ENCODE assay signal across 36 mouse cellular contexts in genomic region chr11:72256441-72256840, GRCm38 (mm10). TPM values are rescaled to one million over a fixed set of nuclear protein-coding genes. Genes with fewer than 3 reads are reported as not detected.
"Had no signal": no experiment of that assay in that cellular context is flagged by ENCODE, and none has a peak within 500 bp of the region (broad histone marks: within the 10 kb centered on the region; RNA-seq: fewer than 3 reads in every experiment).

No protein-coding gene starts in this region.

- H3K27ac ChIP-seq: heart, embryonic 10.5 days; heart, embryonic 13.5 days; heart, embryonic 15.5 days; hindbrain, embryonic 10.5 days; hindbrain, embryonic 12.5 days; hindbrain, embryonic 13.5 days; hindbrain, embryonic 14.5 days; hindbrain, embryonic 15.5 days; hindbrain, postnatal 0 days; intestine, embryonic 15.5 days; kidney, embryonic 15.5 days; kidney, postnatal 0 days; layer of hippocampus, adult 2 months had no signal

- H3K9me3 ChIP-seq: heart, embryonic 10.5 days; heart, embryonic 12.5 days; heart, embryonic 13.5 days; heart, embryonic 15.5 days; hindbrain, embryonic 10.5 days; hindbrain, embryonic 12.5 days; hindbrain, embryonic 13.5 days; hindbrain, embryonic 15.5 days; intestine, embryonic 15.5 days; kidney, embryonic 15.5 days had no signal

- H3K4me2 ChIP-seq: heart, embryonic 11.5 days; heart, embryonic 12.5 days; heart, embryonic 13.5 days; heart, embryonic 15.5 days; hindbrain, embryonic 12.5 days; hindbrain, embryonic 13.5 days; hindbrain, embryonic 14.5 days; hindbrain, embryonic 15.5 days; intestine, embryonic 15.5 days; kidney, embryonic 15.5 days had no signal

- H3K27me3 ChIP-seq: hindbrain, embryonic 12.5 days; hindbrain, embryonic 13.5 days; hindbrain, embryonic 15.5 days; intestine, embryonic 15.5 days; kidney, embryonic 15.5 days had no signal

- H3K9ac ChIP-seq: heart, embryonic 12.5 days; heart, embryonic 13.5 days; heart, embryonic 15.5 days; hindbrain, embryonic 12.5 days; hindbrain, embryonic 13.5 days; hindbrain, embryonic 14.5 days; hindbrain, embryonic 15.5 days; intestine, embryonic 15.5 days; kidney, embryonic 15.5 days had no signal

- DNase-seq: heart, postnatal 10 days; heart, postnatal 14 days; heart, postnatal 36 days; heart, postnatal 4 days; kidney, adult 11 months; kidney, adult 18-20 months; kidney, adult 2 months; kidney, adult 8-10 months; kidney, adult 9 months; kidney, postnatal 10 days; kidney, postnatal 14 days; kidney, postnatal 25 days; kidney, postnatal 36 days; kidney, postnatal 4 days; layer of hippocampus, adult 9-11 months; layer of hippocampus, postnatal 36 days had no signal

- H3K4me1 ChIP-seq: heart, embryonic 10.5 days; heart, embryonic 12.5 days; heart, embryonic 13.5 days; heart, embryonic 15.5 days; hindbrain, embryonic 10.5 days; hindbrain, embryonic 12.5 days; hindbrain, embryonic 13.5 days; hindbrain, embryonic 15.5 days; intestine, embryonic 15.5 days; kidney, embryonic 15.5 days had no signal

- ATAC-seq: hindbrain, embryonic 16.5 days; hindbrain, postnatal 0 days; inflammation-experienced regulatory T-cells, adult 6 months had no signal

- H3K36me3 ChIP-seq: heart, embryonic 10.5 days; heart, embryonic 12.5 days; heart, embryonic 13.5 days; heart, embryonic 15.5 days; hindbrain, embryonic 10.5 days; hindbrain, embryonic 12.5 days; hindbrain, embryonic 13.5 days; hindbrain, embryonic 15.5 days; intestine, embryonic 15.5 days; kidney, embryonic 15.5 days had no signal

- H3K4me3 ChIP-seq: heart, embryonic 10.5 days; heart, embryonic 12.5 days; heart, embryonic 13.5 days; heart, embryonic 15.5 days; hindbrain, embryonic 10.5 days; hindbrain, embryonic 12.5 days; hindbrain, embryonic 13.5 days; hindbrain, embryonic 15.5 days; intestine, embryonic 15.5 days; kidney, embryonic 15.5 days; layer of hippocampus, adult 2 months had no signal

RNA-seq across cellular contexts. Expression of gene Slc13a5, which starts 10.6 kb away (rescaled TPM):
- total RNA-seq: heart, postnatal 10 days; heart, postnatal 14 days; heart, postnatal 25 days; heart, postnatal 36 days; hematopoietic stem cell, adult 5-6 weeks had no signal
- polyA plus RNA-seq: heart, postnatal 0 days; inflammation-experienced regulatory T-cells, adult 6 months had no signal
